Comparison of ENCODE assay signal across 8 mouse cellular contexts in genomic region chr3:41564471-41565213, GRCm38 (mm10). TPM values are rescaled to one million over a fixed set of nuclear protein-coding genes. Genes with fewer than 3 reads are reported as not detected.
DNase-seq lines count a peak whose midpoint lies in the region; ATAC-seq and TF ChIP-seq lines count a peak whose summit lies in the region.

No protein-coding gene starts in this region.

- no peak for TF ChIP-seq CTCF in cerebellum, adult 2 months (IDR thresholded peaks at IDR 0.05; ENCODE audit: borderline replicate concordance, insufficient read depth, low read depth, low read length)
- 0 out of 2 replicates have a peak, but pooled peaks have one; percentile 23 for TF ChIP-seq CTCF in layer of hippocampus, adult 2 months (conservative IDR thresholded peaks at IDR 0.05)
- no peak for TF ChIP-seq CTCF in lung, embryonic 14.5 days (IDR thresholded peaks at IDR 0.05; ENCODE audit: low read depth)

- peak overlapping the region; percentile 77 for H3K4me2 ChIP-seq in forebrain, embryonic 16.5 days (ENCODE audit: low read length)
- peak overlapping the region; percentile 97 for H3K4me2 ChIP-seq in lung, embryonic 14.5 days

- no peaks in the 10 kb centered on the region for H3K4me1 ChIP-seq in cerebellum, adult 2 months (ENCODE audit: control insufficient read depth, insufficient read depth, low read length)
- H3K4me1 ChIP-seq in forebrain, embryonic 16.5 days (replicated peaks; ENCODE audit: control insufficient read depth, insufficient read depth, low read length), result peaks cover 11% of the 10 kb centered on the region
- H3K4me1 ChIP-seq in lung, embryonic 14.5 days (ENCODE audit: insufficient read depth), result no peaks in the 10 kb centered on the region

- peak; percentile 51 for DNase-seq in MEL-GATA-1-ER (ENCODE audit: extremely low read depth, low read depth)
- DNase-seq in cerebellum, adult 2 months, result peak; percentile 79 to 81
- peak; percentile 65 to 81 for DNase-seq in heart, postnatal 36 days
- DNase-seq in layer of hippocampus, adult 2 months (ENCODE audit: low spot score in 2 of 2), result peak; percentile 53 to 57
- peak; percentile 73 for DNase-seq in lung, embryonic 14.5 days
- peak; percentile 80 for DNase-seq in testis, postnatal 14 days (ENCODE audit: low spot score)

- H3K27me3 ChIP-seq in cerebellum, adult 2 months (ENCODE audit: control insufficient read depth, insufficient read depth, low read length), result no peaks in the 10 kb centered on the region
- H3K27me3 ChIP-seq in forebrain, embryonic 16.5 days (replicated peaks; ENCODE audit: control insufficient read depth, insufficient read depth, low read length), result no peaks in the 10 kb centered on the region
- no peaks in the 10 kb centered on the region for H3K27me3 ChIP-seq in lung, embryonic 14.5 days (ENCODE audit: insufficient read depth, low read length)

- ATAC-seq in forebrain, embryonic 16.5 days, result peak; percentile 41
- ATAC-seq in lung, embryonic 14.5 days (ENCODE audit: insufficient read depth), result peak; percentile 37
- ATAC-seq in neutrophil, adult 5-6 weeks (ENCODE audit: extremely low read depth, insufficient number of reproducible peaks, low FRiP score, poor library complexity, severe bottlenecking), result peak; percentile 71

- H3K27ac ChIP-seq in cerebellum, adult 2 months (ENCODE audit: insufficient read depth, low read length), result peak overlapping the region; percentile 80
- peak overlapping the region; percentile 98 for H3K27ac ChIP-seq in forebrain, embryonic 16.5 days (ENCODE audit: low read length)
- peak overlapping the region; percentile 83 for H3K27ac ChIP-seq in layer of hippocampus, adult 2 months
- H3K27ac ChIP-seq in lung, embryonic 14.5 days (ENCODE audit: low read depth), result peak overlapping the region; percentile 93

- WGBS in cerebellum, adult 2 months, result under 1% methylated on average over 57 of the region's 60 CpGs
- WGBS in forebrain, embryonic 16.5 days, result under 1% methylated on average over 50 of the region's 60 CpGs
- under 1% methylated on average over 55 of the region's 60 CpGs for WGBS in lung, embryonic 14.5 days

- no peaks in the 10 kb centered on the region for H3K9me3 ChIP-seq in forebrain, embryonic 16.5 days (ENCODE audit: control insufficient read depth, low read length)
- no peaks in the 10 kb centered on the region for H3K9me3 ChIP-seq in lung, embryonic 14.5 days (ENCODE audit: low read depth, low read length)

- peak overlapping the region; percentile 98 for H3K4me3 ChIP-seq in cerebellum, adult 2 months (replicated peaks; ENCODE audit: insufficient read depth, low read depth, low read length)
- peak overlapping the region; percentile 84 for H3K4me3 ChIP-seq in forebrain, embryonic 16.5 days (replicated peaks; ENCODE audit: low read length)
- peak overlapping the region; percentile 92 for H3K4me3 ChIP-seq in layer of hippocampus, adult 2 months
- peak overlapping the region; percentile 70 for H3K4me3 ChIP-seq in lung, embryonic 14.5 days (ENCODE audit: low read depth, low read length)

- no peaks in the 10 kb centered on the region for H3K36me3 ChIP-seq in forebrain, embryonic 16.5 days (ENCODE audit: control insufficient read depth, insufficient read depth)
- H3K36me3 ChIP-seq in lung, embryonic 14.5 days (ENCODE audit: insufficient read depth), result no peaks in the 10 kb centered on the region

- no peak for TF ChIP-seq POLR2A in cerebellum, adult 2 months (IDR thresholded peaks at IDR 0.05; ENCODE audit: borderline replicate concordance, insufficient read depth, low read length)

- peak overlapping the region; percentile 94 for H3K9ac ChIP-seq in forebrain, embryonic 16.5 days (replicated peaks; ENCODE audit: low read depth, low read length)
- peak overlapping the region; percentile 79 for H3K9ac ChIP-seq in lung, embryonic 14.5 days

- intact Hi-C loops in heart, postnatal 36 days (cut with DNase I), result loop anchor here (2.0 to 5.0 kb wide), 8 partner anchors 67 to 482 kb away; partner anchors contain the start of genes D3Ertd751e, Pgrmc2 and Sclt1

RNA-seq across cellular contexts. Expression of gene Jade1, which starts 9.1 kb away (rescaled TPM):
- polyA plus RNA-seq in cerebellum, adult 2 months (2012; rRNA removed), result 30.1 and 31.8 TPM in 2 replicates
- 20.7 and 23.6 TPM in 2 replicates for polyA plus RNA-seq in forebrain, embryonic 16.5 days (2015; fragmentation: Nextera tagmentation; extraction: Ambion mirVana)
- total RNA-seq in heart, postnatal 36 days (2021), result 10 to 100 TPM; 30.2 to 41.1 TPM
- 10 to 100 TPM; 34.4 to 35.9 TPM for total RNA-seq in layer of hippocampus, adult 2 months (2021)
- polyA plus RNA-seq in lung, embryonic 14.5 days (2014; fragmentation: Nextera tagmentation; extraction: Ambion mirVana), result 10.3 and 10.5 TPM in 2 replicates
- 29.7 and 30.3 TPM in 2 replicates for total RNA-seq in neutrophil, adult 5-6 weeks (2017)

Comparison
In these comparisons a context has a peak if more than half of its experiments do, and no peak if none do; other contexts are left out.
1. Peak in every context shown above with its lines: DNase-seq, ATAC-seq, H3K4me3 ChIP-seq and H3K27ac ChIP-seq.